Mouse (Mus musculus) heart, embryonic 11.5 days (tissue): ENCODE measurements at regions not wholly inside any gene's neighbourhood (a gene's known extent, or its start where the extent isn't known, plus 50 kb on each side); places are given as distances from the start of the nearest gene placed in this dataset.

Experiments
- ATAC-seq: fragments of 200-750 bp; cut with Nextera tagmentation; replicated peaks from 2 replicates; pipeline ENCODE4 v1.8.0; 2017; ENCODE audit warnings: moderate library complexity; ENCODE audit not compliant: insufficient number of reproducible peaks, low FRiP score, low TSS enrichment
- H3K27ac ChIP-seq: fragments of 300-500 bp; sonication (generic); 2 replicates; pipeline ENCODE4 v1.5.1; 2014; ENCODE audit warnings: mild to moderate bottlenecking, low read depth, low read length
- H3K27me3 ChIP-seq: fragments of 300-500 bp; sonication (generic); 2 replicates; pipeline ENCODE4 v1.6.1; 2014; ENCODE audit warnings: mild to moderate bottlenecking, low read length, mixed read lengths; ENCODE audit not compliant: control insufficient read depth, insufficient read depth
- H3K36me3 ChIP-seq: fragments of 300-500 bp; sonication (generic); 2 replicates; pipeline ENCODE4 v1.6.1; 2014; ENCODE audit warnings: mild to moderate bottlenecking, low read length, moderate library complexity, mixed read lengths; ENCODE audit not compliant: control insufficient read depth, insufficient read depth
- H3K4me1 ChIP-seq: fragments of 300-500 bp; sonication (generic); 2 replicates; pipeline ENCODE4 v1.6.1; 2014; ENCODE audit warnings: low read length; ENCODE audit not compliant: control insufficient read depth, insufficient read depth
- H3K4me2 ChIP-seq: fragments of 300-500 bp; sonication (generic); 2 replicates; pipeline ENCODE4 v1.6.1; 2014; ENCODE audit warnings: mild to moderate bottlenecking, moderate library complexity
- H3K4me3 ChIP-seq: fragments of 300-500 bp; sonication (generic); 2 replicates; pipeline ENCODE4 v1.5.1; 2014; ENCODE audit warnings: low read depth, low read length
- H3K9ac ChIP-seq: fragments of 300-500 bp; sonication (generic); 2 replicates; pipeline ENCODE4 v1.6.1; 2014; ENCODE audit warnings: mild to moderate bottlenecking, low read depth, low read length, moderate library complexity
- H3K9me3 ChIP-seq: fragments of 300-500 bp; sonication (generic); replicated peaks from 2 replicates; pipeline ENCODE4 v1.6.1; 2016; ENCODE audit warnings: low read length; ENCODE audit not compliant: control insufficient read depth
- WGBS: fragments of 180-500 bp; shearing (Covaris S2); extraction: QIAGEN DNeasy Blood & Tissue Kit; methylation state at CpG from one replicate; pipeline ENCODE4 v1.1.7; 2014; ENCODE audit not compliant: insufficient replicate concordance; 5-methylcytosine and 5-hydroxymethylcytosine counted together

GRCm38 (mm10) chr1:154076684-154077475 is 124.1 kb upstream of the Zfp648 start:
- Histone ChIP-seq H3K4me3 (no peak overlapping the region), H3K4me2 (no peak overlapping the region), H3K4me1 (no peaks in the 10 kb centered on the region), H3K27ac (no peak overlapping the region), H3K36me3 (no peaks in the 10 kb centered on the region), H3K9me3 (no peaks in the 10 kb centered on the region), H3K27me3 (no peaks in the 10 kb centered on the region), H3K9ac (no peak overlapping the region)
- no peak for ATAC-seq
- WGBS, result 57% methylated on average over 10 of the region's 10 CpGs

GRCm38 (mm10) chr1:154080505-154081380 is 120.2 kb upstream of the Zfp648 start:
- Histone ChIP-seq H3K9me3 (no peaks in the 10 kb centered on the region), H3K4me1 (no peaks in the 10 kb centered on the region), H3K9ac (no peak overlapping the region), H3K4me3 (no peak overlapping the region), H3K27ac (no peak overlapping the region), H3K36me3 (no peaks in the 10 kb centered on the region), H3K27me3 (no peaks in the 10 kb centered on the region), H3K4me2 (no peak overlapping the region)
- WGBS, result 54% methylated on average over 10 of the region's 10 CpGs
- no peak for ATAC-seq

GRCm38 (mm10) chr1:154086145-154086544 is 114.8 kb upstream of the Zfp648 start:
- peaks cover 9% of the 10 kb centered on the region for H3K4me1 ChIP-seq
- ATAC-seq, result no peak
- H3K9ac ChIP-seq, result no peak overlapping the region
- H3K27me3 ChIP-seq, result no peaks in the 10 kb centered on the region
- no peaks in the 10 kb centered on the region for H3K9me3 ChIP-seq
- H3K4me3 ChIP-seq, result no peak overlapping the region
- H3K27ac ChIP-seq, result no peak overlapping the region
- no peaks in the 10 kb centered on the region for H3K36me3 ChIP-seq
- H3K4me2 ChIP-seq, result no peak overlapping the region

- Histone ChIP-seq H3K4me1 (peaks cover 11% of the 10 kb centered on the region), H3K4me2 (no peak overlapping the region), H3K4me3 (no peak overlapping the region), H3K36me3 (no peaks in the 10 kb centered on the region), H3K27me3 (no peaks in the 10 kb centered on the region), H3K9ac (no peak overlapping the region), H3K9me3 (no peaks in the 10 kb centered on the region), H3K27ac (no peak overlapping the region)
- no peak for ATAC-seq
- WGBS, result 88% methylated on average over 3 of the region's 3 CpGs
These were observed 111.2 kb upstream of the Zfp648 start for GRCm38 (mm10) chr1:154089815-154090214.

- no peak for ATAC-seq
- peaks cover 11% of the 10 kb centered on the region for H3K4me1 ChIP-seq
- 50% methylated on average over 7 of the region's 7 CpGs for WGBS
- H3K27me3 ChIP-seq, result no peaks in the 10 kb centered on the region
- H3K4me2 ChIP-seq, result no peak overlapping the region
- H3K27ac ChIP-seq, result no peak overlapping the region
- no peak overlapping the region for H3K9ac ChIP-seq
- H3K9me3 ChIP-seq, result no peaks in the 10 kb centered on the region
- H3K4me3 ChIP-seq, result no peak overlapping the region
- no peaks in the 10 kb centered on the region for H3K36me3 ChIP-seq
These were observed 110.2 kb upstream of the Zfp648 start for GRCm38 (mm10) chr1:154090521-154091490.

- H3K27me3 ChIP-seq, result no peaks in the 10 kb centered on the region
- no peak for ATAC-seq
- whole genome bisulfite sequencing, result 53% methylated on average over 4 of the region's 4 CpGs
- no peak overlapping the region for H3K9ac ChIP-seq
- no peak overlapping the region for H3K4me2 ChIP-seq
- H3K27ac ChIP-seq, result no peak overlapping the region
- peaks cover 11% of the 10 kb centered on the region for H3K4me1 ChIP-seq
- H3K36me3 ChIP-seq, result no peaks in the 10 kb centered on the region
- no peaks in the 10 kb centered on the region for H3K9me3 ChIP-seq
- no peak overlapping the region for H3K4me3 ChIP-seq
These were observed 107.4 kb upstream of the Zfp648 start for GRCm38 (mm10) chr1:154093549-154093948.

- Histone ChIP-seq H3K4me1 (peaks cover 11% of the 10 kb centered on the region), H3K9ac (no peak overlapping the region), H3K4me2 (no peak overlapping the region), H3K9me3 (no peaks in the 10 kb centered on the region), H3K36me3 (no peaks in the 10 kb centered on the region), H3K27ac (no peak overlapping the region), H3K27me3 (no peaks in the 10 kb centered on the region), H3K4me3 (no peak overlapping the region)
- WGBS, result 70% methylated on average over 5 of the region's 5 CpGs
- ATAC-seq, result no peak
These were observed 106.6 kb upstream of the Zfp648 start for GRCm38 (mm10) chr1:154094357-154094756.

- H3K27me3 ChIP-seq, result no peaks in the 10 kb centered on the region
- no peak overlapping the region for H3K9ac ChIP-seq
- H3K4me3 ChIP-seq, result no peak overlapping the region
- no peaks in the 10 kb centered on the region for H3K36me3 ChIP-seq
- no peak for ATAC-seq
- 90% methylated on average over 7 of the region's 7 CpGs for WGBS
- H3K9me3 ChIP-seq, result no peaks in the 10 kb centered on the region
- H3K4me1 ChIP-seq, result peaks cover 2% of the 10 kb centered on the region
- H3K27ac ChIP-seq, result no peak overlapping the region
- H3K4me2 ChIP-seq, result no peak overlapping the region
These were observed 104.9 kb upstream of the Zfp648 start for GRCm38 (mm10) chr1:154096113-154096512.
